Mouse (Mus musculus): ENCODE measurements around the gene Ednra. TPM values are rescaled to one million over a fixed set of nuclear protein-coding genes. Genes with fewer than 3 reads are reported as not detected.

The Ednra gene
- 2.9 and 4.4 TPM in 2 replicates for polyA plus RNA-seq (2012; rRNA removed)

DNA sequence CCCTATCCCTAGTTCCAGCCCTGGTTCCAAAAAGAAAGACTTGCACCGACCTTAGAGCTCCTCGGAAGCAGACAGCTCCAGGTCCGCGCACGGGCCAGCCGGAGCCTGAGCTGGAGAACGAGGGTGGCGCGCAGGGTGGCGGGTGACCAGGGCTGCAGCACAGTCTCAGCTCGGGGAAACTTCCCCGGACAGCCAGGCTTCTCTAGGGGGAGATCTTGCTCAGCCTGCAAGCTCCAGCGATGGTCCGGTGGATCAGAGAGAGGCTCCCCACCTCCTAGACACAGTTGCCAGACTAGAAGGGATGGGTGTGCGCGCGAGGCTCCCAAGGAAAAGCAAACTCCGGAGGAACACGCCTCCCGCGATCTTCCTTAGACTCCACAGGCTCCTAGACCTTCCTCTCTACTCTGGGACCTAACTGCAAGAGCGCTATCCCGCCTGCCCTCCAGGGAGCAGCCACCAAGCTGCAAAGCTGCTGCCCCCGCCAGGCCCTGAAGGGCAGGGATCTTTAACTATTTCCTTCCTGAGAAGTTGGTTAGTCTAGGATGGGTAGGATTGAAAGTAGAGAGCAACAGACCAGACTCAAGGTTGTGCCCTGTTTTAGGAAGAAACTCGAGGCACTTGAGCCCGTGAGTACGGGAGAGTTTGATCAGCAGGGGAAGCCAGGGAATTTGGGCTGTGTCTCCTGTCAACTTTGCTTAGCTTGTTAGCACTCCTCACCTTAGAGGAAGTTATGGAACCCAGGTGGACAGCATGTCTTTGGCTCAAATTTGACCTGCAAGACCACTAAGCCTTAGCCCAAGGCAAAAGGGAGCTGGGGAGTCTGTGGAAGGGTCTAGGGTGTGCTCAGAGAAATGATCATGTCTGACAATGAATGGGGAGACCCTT lies at the start of gene Ednra:
Gene Ednra, minus strand, starts transcription at position 419 of the 885 bp plus-strand sequence.
- DNase-seq (ENCODE audit: low read depth, low spot score): no peak
- 2% methylated on average over 27 of the region's 27 CpGs for WGBS

DNA sequence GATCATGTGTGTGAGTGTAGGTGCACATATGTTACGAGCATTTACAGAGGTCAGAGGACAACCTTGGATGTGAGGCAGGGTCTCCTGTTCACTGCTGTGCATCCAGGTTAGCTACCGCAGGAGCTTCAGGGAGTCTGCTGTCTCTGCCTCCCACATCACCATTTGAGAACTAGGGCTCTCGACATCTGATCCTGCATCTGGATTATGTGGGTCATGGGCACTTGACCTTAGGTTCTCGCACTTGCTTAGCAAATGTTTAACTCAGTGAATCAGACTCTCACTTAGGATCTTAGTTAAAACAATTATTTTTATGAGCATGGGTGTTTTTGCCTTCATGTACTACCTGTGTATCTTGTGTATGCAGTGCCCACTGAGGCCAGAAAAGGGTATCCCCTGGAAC lies 49.6 kb upstream of the Ednra start:
- DNase-seq (ENCODE audit: low read depth, low spot score): no peak
- 66% methylated on average over 4 of the region's 4 CpGs for WGBS

DNA sequence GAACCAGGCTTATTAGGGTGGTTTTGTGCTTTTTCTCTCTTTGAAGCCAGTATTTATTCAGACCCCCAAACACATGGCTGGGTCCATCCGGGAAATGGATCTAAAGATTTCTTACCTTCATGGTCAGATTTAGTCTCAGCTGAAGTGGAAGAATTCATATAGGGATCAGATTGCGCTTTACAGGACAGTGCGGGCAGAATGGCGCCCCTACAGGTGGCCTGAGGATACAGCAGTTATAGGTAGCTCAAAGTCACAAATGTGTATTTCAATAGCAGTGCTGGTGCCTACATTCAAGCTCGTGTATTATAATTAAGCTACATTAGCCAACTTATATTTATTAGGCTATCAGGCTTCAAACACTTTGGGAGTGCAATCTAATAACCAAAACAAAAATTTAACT lies 49.0 kb upstream of the Ednra start:
- DNase-seq (ENCODE audit: low read depth, low spot score): no peak
- 85% methylated on average over 5 of the region's 5 CpGs for WGBS

DNA sequence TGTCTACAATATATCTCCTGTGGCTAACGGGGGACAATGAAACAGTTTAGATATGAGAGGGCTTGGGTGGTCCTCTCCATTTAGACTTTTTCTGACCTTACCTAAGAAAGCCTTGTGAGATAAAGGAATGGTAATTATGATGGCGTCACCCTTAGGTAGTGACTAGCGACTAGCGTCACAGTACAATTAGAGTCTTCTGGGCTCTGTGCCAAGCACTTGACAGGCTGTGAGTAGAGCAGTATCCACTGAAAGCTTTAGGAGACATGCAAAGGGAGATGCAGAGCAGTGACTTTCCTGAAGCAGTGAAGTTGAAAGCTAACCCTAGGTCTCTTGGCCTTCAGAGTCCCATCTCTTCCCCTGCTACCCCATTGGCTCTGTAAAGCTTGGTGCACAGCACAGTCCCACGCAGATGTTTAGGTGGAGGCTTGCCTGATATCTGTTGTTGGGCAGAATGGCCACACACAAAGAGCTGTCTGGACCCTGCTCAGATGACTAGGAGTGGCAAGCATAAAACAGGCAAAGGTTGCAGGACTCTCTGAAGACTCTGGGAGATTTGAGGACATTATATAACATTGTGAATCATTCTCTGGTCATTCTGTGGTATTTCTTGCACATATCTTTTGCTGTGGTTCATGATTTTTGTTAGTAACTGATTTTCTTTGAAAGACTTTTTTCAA lies 48.1 kb upstream of the Ednra start:
- WGBS: 30% methylated on average over 5 of the region's 5 CpGs
- DNase-seq (ENCODE audit: low read depth, low spot score): peak; percentile 29

DNA sequence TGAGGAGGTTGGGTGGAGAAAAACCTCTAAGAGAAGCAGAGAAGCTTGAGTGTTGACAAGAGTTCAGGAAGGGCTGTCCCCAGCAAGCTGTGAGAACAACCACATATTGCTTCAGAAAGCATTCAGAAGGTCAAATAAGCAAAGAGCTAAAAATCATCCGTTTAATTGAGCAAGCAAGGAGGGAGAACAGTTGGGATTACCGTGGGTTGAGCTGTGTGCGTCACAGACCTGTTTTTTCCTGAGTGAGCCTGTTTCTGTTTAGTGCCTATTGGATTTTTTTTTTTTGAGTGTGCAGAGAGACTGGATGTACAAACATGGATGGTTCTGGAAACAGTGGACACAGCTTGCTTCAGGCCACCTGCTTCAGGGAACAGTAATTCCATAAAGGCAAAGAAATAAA lies 46.7 kb upstream of the Ednra start:
- 80% methylated on average over 3 of the region's 3 CpGs for WGBS
- DNase-seq (ENCODE audit: low read depth, low spot score): no peak

DNA sequence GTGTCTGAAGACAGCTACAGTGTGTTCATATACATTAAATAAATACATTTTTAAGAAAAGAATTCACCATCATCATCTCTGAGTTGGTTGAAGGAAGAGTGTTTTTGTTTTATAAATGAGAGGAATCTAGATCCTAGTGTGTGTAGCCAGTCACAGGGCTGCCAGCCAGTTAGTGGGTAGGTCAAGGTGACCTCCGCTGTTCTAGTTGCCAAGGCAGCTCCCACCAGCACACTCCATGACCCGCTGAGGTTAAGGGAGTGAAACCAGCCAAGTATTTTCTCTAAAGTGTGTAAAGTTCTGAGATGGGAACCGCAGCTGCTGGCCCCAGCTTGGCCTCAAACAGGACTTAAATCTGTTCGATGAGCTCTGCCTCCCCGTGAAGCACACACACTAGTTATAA lies 44.7 kb upstream of the Ednra start:
- 92% methylated on average over 5 of the region's 5 CpGs for WGBS
- DNase-seq (ENCODE audit: low read depth, low spot score): no peak

DNA sequence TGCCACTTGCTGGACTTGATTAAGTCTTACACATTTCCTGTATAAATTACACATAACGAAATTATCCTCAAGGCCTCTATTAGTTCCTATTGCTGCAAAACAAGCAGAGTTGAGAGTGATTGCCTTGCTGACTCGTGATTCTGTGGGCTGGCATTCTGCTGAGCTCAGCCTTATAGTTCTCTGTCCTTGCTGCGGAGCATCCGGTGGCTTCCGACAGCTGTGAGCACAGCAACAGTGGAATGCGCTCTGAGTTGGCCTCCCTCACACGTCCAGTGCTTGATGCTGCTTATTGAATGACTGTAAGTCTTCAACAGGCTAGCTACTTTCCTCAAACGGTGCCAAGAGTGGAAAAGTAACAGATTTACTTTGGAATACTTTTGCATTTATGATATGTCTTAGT lies 40.0 kb upstream of the Ednra start:
- DNase-seq (ENCODE audit: low read depth, low spot score): no peak
- WGBS: 59% methylated on average over 8 of the region's 8 CpGs

DNA sequence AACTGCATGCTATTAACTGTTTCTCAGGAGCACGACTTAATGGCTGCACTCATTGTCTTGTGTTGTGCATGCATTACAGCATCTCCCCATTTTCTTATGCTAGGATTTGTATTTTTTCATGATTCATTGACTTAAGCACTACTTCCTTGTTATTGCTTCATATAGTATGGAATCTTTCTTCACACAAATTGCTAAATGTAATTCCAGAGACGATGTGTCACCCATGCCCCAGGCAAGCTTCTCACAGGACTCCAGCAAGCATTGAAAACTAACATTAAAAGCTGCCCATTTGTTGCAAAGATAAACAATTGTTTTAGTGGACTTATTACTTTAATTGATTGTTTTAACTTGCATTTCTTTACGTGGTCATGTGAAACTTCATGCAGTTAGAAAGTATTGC lies 38.7 kb upstream of the Ednra start:
- no peak for DNase-seq (ENCODE audit: low read depth, low spot score)
- 72% methylated on average over 3 of the region's 3 CpGs for WGBS

DNA sequence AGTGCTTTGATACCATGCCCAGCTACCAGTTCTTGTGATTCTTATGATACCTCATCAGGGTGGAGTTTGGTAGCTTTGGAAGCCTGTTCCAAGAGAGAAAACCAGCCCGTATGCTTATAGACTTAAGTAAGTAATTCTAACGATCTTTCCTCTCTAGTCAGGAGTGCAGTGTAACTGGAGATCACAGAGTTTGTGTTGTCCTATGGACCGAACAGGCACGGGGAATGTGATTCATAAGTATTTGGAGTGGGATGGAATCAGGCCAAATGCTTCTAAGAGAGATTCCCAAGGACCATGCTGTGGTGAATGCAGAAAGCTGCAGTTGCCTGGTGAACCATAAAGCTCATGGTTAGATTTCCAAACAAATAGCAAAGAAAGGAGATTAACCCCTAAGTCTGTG lies 31.2 kb upstream of the Ednra start:
- 28% methylated on average over 4 of the region's 4 CpGs for WGBS
- no peak for DNase-seq (ENCODE audit: low read depth, low spot score)

DNA sequence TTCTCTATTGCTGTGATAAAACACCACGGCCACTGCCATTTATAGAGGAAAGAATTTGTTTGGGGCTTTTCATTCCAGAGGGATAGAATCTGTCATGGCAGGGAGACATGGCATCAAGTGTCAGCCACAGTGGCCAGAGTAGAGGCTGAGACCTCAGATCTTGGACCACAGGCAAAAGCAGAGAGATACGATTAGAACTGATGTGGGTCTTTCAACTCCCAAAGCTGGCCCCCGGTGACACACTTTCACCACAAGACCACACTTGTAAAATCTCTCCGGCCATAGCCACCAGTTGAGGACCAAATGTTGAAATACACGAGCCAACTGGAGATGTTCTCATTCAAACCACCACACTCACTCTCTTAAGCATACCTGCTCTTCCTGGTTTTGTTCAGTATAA lies 29.5 kb upstream of the Ednra start:
- 78% methylated on average over 5 of the region's 5 CpGs for WGBS
- DNase-seq (ENCODE audit: low read depth, low spot score): no peak

DNA sequence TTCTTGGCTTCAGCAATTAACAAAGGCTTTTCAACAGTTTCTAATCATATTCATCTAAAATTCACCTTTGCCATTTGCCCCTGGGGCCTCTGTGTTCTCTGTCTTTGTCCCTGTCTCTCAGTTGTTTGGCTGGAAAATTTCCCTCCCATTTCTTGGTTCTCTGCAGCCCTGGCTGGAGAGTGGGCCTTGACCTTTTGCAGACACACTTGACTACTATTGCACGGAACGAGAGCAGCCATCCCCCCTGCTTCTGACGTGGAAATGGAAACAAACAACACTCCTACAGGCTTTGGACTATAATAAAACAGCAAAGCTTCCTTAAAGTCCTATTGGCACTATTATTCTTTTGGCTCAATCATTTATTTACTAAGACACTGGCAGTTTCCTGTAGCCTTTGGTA lies 27.8 kb upstream of the Ednra start:
- 22% methylated on average over 3 of the region's 3 CpGs for WGBS
- no peak for DNase-seq (ENCODE audit: low read depth, low spot score)

DNA sequence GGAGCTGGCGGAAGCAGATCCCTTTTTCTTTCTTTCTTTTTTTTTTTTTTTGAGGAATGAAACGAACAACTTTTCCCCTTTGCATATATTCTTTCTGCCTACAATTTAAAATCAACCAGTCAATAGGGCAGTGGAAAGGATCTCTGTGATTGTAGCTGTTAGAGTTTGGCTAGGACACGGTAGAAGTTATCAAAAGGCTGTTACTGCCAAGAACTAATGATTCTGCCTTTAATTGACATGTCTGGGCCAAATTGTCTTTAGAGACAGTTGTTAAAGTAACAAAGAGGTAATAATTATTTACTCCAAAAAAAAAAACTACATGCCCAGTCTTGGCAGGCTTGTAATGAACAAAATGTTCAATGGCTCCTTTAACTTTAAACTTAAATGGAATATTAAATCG lies 26.1 kb upstream of the Ednra start:
- 69% methylated on average over 4 of the region's 4 CpGs for WGBS

DNA sequence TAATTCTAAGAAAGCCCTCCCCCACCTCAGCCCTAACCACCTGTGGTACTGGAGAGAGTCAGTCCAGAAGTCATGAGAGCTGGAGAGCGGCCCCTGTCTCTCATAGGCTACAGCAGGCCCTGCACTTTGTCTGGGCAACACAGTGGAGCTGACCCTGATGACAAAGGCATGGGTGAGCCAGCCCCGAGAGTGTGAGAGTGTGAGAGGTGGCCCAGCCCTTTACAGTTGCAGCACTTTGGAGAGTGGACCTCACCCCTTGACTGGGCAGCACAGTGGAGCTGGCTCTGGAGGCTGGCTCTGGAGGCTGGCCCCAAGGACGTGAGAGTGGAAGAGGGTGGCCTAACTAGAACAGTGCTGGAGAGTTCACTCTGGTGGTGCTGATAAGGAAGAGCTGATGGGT lies 20.2 kb upstream of the Ednra start:
- WGBS: 82% methylated on average over 3 of the region's 3 CpGs
- DNase-seq (ENCODE audit: low read depth, low spot score): no peak

More for the DNA sequence above, 26.1 kb upstream of the Ednra start:
- no peak for DNase-seq (ENCODE audit: low read depth, low spot score)

DNA sequence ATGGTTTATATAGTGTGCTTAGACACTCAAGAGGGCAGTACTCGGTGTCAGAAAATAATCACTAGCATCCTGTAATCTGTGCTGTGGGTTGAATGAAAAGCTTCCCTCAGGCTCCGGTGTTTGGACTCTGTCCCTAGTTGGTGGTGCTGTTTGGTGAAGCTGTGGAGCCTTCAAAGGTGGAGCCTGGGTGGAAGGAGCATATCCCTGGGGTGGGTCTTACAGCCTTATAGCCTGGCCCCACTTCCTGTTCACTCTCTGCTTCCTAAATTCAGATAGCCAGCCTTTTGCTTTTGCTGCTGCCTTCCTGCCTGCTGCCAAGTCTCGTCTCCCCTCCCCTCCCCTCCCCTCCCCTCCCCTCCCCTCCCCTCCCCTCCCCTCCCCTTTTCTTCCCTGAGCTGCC lies 18.1 kb upstream of the Ednra start:
- DNase-seq (ENCODE audit: low read depth, low spot score): no peak
- 28% methylated on average over 3 of the region's 3 CpGs for WGBS

DNA sequence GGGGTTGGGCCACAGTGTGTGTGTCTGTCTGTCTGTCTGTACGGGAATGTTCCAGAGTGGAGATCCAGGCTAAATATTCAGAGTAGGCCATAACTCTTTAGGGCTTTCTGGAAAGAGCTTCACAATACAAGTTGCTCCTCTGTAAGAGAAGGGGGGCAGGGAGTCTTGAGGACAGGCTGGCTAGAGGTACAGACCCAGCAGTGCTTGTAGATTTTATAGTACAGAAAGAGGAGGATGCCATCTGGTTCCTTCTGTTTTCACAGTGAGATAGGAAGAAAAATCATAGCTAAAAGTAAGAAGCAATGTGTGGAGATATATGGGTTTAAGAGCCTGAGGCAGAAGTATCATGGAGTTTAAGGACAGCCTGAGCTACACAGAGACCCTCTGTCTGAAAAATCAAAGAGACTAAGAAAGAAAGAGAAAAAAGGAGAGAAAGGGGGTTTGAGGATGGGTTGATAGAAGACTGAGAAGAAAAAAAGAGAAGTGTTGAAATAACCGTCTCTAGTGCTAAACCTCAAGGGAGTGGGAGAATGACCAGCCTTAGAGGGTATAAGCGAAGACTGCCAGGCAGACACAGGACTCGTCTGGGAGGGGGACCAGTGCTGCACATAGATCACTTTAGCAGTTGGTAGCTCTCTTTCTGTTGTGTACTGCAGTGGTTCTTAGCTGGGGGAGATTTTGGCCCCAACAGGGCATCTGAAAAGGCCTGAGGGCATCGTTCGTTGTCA lies 16.9 kb upstream of the Ednra start:
- WGBS: 88% methylated on average over 6 of the region's 6 CpGs
- DNase-seq (ENCODE audit: low read depth, low spot score): no peak

DNA sequence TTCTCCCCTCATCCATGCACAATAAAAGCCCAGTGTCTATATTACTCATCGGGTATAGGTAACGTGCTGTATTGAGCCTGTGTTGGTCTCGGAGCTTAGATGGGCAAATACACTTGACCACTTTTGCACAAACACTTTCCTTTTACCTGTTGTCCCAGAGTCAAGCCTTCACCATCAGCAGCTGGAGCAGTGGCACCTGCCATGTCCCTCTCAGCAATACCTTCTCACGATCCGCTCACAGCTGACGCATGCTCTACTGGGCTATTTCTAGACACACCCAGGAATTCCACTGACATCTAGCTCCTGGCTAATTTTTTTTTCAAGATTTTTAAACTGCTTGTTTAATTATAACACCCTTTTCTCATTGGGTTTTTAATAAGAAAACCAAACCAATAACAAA lies 14.2 kb upstream of the Ednra start:
- 82% methylated on average over 6 of the region's 6 CpGs for WGBS

DNA sequence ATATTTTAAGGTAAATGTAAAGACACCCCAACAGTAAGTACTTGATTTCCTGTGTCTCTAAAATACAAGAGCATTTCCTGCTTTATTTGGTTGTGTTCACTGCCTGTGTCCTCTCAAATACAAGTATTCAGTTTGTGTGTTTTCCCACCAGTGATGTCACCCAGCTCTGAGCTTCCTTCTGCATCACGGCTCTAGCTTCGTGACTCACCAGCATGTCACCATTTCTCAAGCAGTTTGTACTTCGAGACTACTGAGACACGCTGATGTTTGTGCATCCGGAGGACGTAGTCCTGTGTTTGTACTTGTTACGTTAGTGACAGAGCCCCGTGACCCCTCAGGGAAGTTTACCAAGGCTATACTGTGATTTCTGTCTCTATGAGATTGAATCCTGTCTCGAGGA lies 13.1 kb upstream of the Ednra start:
- DNase-seq (ENCODE audit: low read depth, low spot score): no peak
- WGBS: 58% methylated on average over 9 of the region's 9 CpGs

More for the DNA sequence above, 14.2 kb upstream of the Ednra start:
- no peak for DNase-seq (ENCODE audit: low read depth, low spot score)

DNA sequence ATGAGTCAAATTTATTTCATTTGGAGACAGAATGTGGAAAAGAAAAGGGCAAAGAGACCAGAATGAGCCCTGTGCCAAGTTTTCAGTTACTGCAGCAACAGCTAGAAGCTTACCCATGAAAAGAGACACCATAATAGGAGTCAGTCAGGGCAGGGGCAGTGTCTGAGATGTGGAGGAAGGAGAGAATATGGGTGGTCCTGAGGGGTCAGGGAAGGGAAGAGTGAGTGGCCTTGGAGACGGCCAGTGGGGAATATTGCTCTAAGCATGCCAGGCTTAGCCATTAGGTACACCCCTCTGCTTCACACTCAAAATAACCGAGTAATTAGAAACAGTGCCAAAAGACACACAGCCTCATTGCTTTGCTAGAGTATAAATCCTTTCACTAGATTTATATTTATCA lies 9.5 kb upstream of the Ednra start:
- no peak for DNase-seq (ENCODE audit: low read depth, low spot score)
- WGBS: 77% methylated on average over 2 of the region's 2 CpGs

DNA sequence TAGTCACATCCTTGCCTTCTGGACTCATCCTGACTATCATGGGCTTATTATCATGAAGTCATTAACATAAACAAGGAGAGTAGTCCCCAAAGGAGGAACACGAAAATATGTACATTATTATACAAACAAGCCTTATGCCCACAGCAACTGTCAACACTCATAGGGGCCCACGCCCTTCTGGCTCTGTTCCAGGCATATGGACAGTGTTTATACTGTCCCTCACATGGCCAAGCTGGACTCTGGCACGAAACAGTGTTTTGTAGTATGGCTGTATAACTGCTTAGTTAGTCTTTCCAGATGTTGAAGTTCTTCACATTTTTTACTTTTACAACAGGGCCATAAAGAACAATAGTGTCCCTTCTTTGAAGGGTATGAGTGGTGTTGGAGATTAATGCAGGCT lies 8.7 kb upstream of the Ednra start:
- WGBS: 21% methylated on average over 3 of the region's 3 CpGs
- DNase-seq (ENCODE audit: low read depth, low spot score): no peak

DNA sequence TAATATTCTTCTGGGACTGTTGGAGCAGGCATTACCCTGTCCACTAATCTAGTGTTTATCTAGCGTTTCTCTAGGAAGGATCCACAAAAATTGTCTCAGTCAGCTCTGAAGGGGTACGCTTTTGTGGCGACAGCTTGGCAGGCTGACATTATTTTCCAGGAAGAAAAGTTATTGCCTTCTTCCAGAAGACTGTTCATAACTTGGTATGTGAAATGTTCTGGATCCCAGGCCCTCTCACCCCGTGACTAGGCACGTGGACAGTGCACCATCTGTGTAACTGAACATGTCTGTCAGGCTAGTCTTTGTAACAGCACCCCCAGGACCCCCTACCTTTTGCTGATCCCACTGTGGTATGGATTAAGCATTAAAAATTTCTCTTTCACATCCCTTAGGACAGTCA lies 1.1 kb upstream of the Ednra start:
- no peak for DNase-seq (ENCODE audit: low read depth, low spot score)
- 62% methylated on average over 5 of the region's 5 CpGs for WGBS

All from large intestine, adult 2 months (tissue).